Mouse (Mus musculus): ENCODE data around the gene Mlxip.

Mlxip gene

DNA sequence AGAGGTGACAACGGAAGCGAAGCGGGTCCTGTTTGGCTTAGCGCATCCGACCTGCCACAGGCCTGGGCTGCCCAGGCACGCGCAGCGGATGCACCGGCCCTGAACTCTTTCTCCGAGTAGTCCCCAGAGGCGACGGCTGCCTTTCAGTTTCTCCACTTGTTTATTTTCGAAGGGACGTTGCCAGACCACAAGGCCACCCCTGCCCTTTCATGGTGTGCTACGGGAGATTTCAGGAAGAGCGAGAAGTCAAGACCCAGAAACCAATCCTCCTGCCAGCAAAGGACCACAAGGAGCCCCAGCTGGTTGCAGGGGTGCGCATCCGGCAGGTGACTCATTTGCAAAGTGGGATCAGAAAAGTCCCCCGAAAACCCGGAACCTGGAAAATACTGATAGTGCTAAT is 12.6 kb upstream of the Mlxip start:
- no peak for DNase-seq (ENCODE audit: low read depth, low spot score)

- no peak for DNase-seq (ENCODE audit: low read depth, low spot score)
These were observed 11.9 kb upstream of the Mlxip start for GRCm38 (mm10) chr5:123382686-123383085.

DNA sequence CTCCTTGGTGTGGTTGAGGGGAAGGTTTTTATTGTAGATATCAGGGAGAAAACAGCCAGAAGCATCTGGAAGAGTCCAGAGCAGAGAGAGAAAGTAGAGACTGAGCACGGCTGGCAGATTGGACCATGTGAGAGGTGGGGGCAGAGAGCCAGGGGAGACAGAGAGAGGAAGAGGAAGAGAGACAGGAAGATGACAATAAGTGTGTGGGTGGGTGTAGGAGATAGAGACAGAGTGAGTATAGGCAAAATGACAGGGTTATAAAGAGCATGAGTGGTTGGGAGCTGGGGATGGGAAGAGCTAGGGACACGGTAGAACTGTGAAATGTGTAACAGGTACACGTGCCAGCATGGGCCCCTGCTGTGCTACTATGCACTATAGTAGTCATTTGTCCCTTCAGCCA is 6.1 kb upstream of the Mlxip start:
- DNase-seq (ENCODE audit: low read depth, low spot score) = no peak

DNA sequence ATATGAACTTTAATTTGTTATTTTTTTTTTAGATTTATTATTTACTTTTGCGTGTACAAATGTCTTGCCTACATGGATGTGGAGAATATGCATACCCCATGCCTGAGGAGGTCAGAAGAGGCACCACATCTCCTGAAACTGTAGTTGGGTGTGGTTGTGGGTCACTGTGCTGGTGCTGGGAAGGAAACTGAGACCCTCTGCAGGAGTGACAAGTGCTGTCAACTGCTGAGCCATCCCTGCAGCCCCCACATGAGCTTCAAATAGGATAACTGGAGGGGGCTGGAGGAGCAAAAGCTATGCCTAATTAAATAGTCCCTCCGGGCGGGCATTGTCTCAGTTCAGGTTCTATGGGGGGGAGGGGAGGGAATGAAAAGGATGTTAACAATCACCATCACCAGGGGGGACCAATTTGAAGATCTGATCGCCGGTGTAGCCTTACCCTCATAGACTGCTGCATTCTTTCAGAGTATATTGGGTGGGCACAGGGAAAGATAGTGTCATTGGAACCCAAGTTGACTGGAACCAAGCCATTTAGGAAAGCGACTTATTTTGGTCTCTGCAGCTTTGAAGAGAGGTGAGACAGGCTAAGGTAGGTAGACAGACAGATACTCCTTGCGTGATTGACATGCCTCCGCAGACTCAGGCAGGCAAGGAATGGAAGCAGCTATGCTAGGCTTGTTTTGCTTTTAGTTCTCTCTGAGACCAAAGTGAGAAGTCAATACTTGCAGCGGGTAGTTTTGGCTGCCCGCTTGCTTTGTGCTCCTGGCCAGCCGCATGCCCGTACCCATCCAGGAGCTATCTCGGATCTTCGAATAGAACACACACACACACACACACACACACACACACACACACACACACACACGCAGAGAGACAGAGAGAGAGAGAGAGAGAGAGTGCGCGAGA is 3.8 kb upstream of the Mlxip start:
- DNase-seq (ENCODE audit: low read depth, low spot score) = no peak

DNA sequence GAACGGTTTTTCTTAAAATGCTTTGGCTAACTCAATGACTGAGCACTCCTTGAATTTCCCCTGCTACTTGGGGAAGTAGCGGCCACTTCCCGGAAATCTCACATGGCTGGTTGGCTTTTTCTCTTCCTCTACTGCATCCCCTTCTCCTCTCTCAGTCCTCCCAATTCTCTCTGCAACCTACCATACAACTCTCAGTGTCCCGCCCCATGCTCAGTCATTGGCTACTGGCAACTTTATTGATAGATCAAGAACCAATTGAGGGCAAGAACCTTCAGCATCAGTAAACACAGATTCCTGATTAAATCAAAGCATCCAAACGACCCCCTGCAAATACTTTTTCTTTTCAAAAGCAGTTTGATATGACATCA is 3.2 kb upstream of the Mlxip start:
- no peak for DNase-seq (ENCODE audit: low read depth, low spot score)

GRCm38 (mm10) chr5:123393786-123394302 is 754 bp upstream of the Mlxip start:
- DNase-seq (ENCODE audit: low read depth, low spot score) = no peak

- DNase-seq (ENCODE audit: low read depth, low spot score) = no peak
These were observed 621 bp downstream of the Mlxip start for GRCm38 (mm10) chr5:123394957-123395881.

GRCm38 (mm10) chr5:123396901-123397464 is 2.4 kb downstream of the Mlxip start:
- no peak for DNase-seq (ENCODE audit: low read depth, low spot score)

- DNase-seq (ENCODE audit: low read depth, low spot score) = no peak
These were observed 3.2 kb downstream of the Mlxip start for GRCm38 (mm10) chr5:123397786-123398185.

DNA sequence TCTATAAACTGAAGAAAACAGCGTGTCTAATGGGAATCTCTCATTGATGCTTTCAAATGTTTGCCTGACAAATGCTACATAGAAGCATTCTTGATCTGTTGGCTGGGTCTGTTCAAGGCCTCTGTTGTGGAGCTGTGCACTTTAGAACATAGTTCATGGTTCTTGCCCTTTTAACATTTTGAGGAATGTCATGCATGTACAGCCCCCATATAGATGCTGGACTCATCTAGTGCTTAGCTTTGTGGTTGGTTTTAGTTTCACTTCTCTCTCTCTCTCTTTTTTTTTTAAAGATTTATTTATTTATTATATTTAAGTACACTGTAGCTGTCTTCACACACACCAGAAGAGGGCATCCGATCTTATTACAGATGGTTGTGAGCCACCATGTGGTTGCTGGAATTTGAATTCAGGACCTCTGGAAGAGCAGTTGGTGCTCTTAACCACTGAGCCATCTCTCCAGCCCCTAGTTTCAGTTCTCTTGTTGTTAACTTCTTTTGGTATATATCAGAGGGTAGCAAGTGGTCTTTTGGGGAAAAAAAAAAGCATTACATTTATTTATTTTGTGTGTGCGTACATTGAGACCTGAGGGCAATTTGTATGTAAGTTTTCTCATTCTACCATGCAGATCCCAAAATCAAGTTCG is 4.4 kb downstream of the Mlxip start:
- DNase-seq (ENCODE audit: low read depth, low spot score) = no peak

DNA sequence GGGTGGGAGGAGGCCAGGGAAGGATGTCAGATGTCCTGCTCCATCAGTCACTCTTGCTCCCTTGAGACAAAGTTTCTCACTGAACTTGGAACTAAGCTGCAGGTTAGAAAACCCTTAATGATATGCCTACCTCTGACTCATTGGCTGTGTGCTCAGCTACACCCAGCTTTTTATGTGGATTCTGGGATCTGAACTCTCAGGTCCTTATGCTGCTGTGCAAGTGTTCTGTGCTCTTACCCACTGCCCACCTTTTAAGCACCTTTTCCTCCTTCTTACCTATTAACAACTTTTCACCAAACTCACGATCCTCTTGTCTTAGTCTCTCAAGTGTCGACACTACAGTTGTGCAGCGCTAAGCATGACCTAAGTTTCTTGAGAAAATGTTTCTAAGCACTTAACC is 9.9 kb downstream of the Mlxip start:
- no peak for DNase-seq (ENCODE audit: low read depth, low spot score)

DNA sequence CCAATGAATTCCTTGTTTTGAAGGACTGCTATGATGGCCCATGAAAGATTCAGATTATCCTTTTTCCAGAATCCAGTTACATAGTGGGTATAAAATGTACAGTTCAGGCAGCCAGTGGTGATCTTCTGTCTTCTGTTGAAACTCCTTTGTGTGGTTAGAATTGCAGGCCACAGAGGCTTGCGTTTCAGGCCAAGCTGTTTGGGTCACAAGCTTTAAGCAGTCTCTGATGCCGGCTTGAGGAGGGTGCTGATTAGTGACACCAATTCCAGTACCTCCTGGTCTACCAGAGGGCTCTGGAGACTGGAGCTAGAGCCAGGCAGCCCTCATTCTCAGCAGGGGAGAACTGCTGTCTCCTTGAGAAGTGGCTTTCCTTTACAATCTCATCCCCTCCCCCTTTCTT is 12.4 kb downstream of the Mlxip start:
- DNase-seq (ENCODE audit: low read depth, low spot score) = no peak

- DNase-seq (ENCODE audit: low read depth, low spot score) = no peak
These were observed 13.6 kb downstream of the Mlxip start for GRCm38 (mm10) chr5:123408176-123408575.

DNA sequence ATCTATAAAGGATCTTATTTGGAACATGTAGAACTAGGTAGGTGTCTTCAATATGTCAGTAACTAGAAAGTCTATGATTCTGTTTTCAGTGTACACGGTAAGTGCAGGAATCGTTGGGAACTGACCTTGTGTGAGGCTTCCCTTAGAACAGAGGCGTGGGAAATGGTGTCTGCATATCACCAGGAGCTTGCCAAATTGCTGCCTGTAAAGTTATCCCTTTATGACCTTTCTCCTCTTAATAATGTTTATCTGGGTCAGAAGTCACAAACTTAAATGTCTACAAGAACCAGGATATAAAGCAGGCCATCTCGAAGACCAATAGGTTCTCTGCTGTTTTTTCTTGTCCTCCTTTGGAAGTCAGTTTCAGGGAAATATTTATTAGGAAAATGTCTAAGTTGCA is 17.6 kb downstream of the Mlxip start:
- no peak for DNase-seq (ENCODE audit: low read depth, low spot score)

- no peak for DNase-seq (ENCODE audit: low read depth, low spot score)
These were observed 19.3 kb downstream of the Mlxip start for GRCm38 (mm10) chr5:123413866-123414363.

GRCm38 (mm10) chr5:123416149-123416548 is 21.6 kb downstream of the Mlxip start:
- no peak for DNase-seq (ENCODE audit: low read depth, low spot score)

DNA sequence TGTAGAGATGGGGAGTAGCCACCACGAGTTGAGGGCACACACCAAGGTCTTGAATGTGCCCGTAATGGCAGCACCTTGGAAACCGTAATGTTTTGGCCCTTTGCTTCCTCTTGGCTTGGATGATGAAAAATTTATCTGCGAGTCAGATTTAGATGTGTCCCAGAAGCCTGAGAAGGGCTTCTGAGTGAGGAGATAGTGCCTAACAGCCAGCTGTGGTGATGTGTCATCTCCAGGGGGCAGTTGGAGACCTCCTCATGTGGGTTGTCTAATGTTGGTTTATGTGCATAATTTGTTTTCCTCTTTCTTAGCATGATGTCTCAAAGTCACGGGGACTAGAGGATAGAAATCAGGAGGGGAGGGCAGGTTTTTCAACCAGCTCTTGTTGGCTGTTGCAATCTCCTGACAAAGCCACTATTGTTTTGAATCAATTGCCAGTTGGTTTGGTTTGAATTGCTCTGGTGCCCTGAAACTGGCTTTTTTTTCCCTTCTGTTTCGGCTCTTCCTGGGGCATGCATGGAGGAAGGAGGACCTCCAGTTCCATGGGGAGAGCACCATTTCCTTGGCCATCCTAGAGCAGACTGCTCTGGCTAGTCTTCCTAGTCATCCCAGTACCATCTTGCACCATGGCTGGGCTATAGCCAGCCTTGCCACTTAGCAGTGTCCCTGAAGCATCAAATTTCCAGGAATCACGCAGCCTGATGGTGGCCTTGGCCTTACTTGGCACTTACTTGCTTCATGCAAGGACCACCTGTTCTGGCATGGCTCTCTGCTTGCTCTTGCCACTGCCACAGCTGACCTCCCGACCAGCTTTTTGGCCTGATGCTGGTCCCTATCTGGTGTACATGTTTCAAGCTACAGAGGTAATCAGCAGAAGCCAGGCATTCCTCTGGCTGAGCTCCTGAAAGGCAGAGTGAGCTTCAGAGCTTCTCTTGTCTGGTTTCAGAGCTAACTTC is 22.2 kb downstream of the Mlxip start:
- no peak for DNase-seq (ENCODE audit: low read depth, low spot score)

DNA sequence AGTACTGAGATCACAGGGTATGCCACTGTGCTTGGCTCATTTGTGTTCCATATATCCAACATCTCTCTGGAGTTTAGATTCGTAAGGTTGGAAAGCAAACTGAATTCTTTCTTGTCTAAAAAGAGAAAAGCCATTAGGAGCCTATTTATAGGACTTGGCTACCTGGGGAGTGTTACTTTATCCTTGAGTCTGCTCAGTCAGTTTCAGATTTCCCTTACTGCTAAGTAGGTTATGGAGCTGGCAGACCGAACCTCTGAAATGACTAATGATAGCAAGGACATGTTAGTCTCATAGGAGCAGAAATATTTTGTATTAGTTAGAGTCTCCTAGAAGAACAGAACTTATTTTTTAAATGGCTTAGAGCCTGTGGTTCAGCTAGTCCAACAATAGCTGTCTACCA is 29.3 kb downstream of the Mlxip start:
- no peak for DNase-seq (ENCODE audit: low read depth, low spot score)

DNA sequence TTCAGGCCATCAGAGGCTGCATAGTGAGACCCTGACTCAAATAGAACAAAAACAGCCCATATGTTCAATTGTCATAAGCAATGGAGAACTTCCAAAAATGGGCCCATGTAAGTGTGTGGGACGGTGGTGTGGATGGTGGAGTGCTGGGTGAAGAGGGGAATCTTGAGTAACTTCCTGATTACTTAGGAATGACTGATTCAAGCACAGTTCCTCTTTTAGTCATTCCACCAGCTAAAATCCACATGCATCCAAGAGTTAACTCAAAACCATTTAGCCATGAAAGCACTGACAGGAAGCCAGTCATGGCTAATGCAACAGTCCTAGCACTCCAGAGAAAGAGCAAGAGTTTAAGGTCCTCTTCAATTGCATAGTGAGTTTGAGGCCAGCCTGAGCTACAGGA is 33.0 kb downstream of the Mlxip start:
- no peak for DNase-seq (ENCODE audit: low read depth, low spot score)

Measured in c-Kit-negative CD71-positive TER-119-positive erythroid progenitor cells, embryonic 14.5 days (primary cell).